Mouse (Mus musculus) hindbrain, embryonic 12.5 days (tissue): ENCODE data around the gene Iffo1. TPM values are rescaled to one million over a fixed set of nuclear protein-coding genes. Genes with fewer than 3 reads are reported as not detected.
"Not testable (repeated sequence)": the region's sequence is repeated elsewhere in the genome, so short reads cannot be mapped to it uniquely, and the experiment has no call there.

Experiments
- ATAC-seq: fragments of 200-750 bp; cut with Nextera tagmentation; 2 replicates; pipeline ENCODE4 v1.8.0; 2017; ENCODE audit warnings: moderate TSS enrichment; ENCODE audit not compliant: low FRiP score
- H3K27ac ChIP-seq: fragments of 300-500 bp; sonication (generic); 2 replicates; pipeline ENCODE4 v1.5.1; 2016; ENCODE audit warnings: mild to moderate bottlenecking
- H3K27me3 ChIP-seq: fragments of 300-500 bp; sonication (generic); 2 replicates; pipeline ENCODE4 v1.6.1; 2016; ENCODE audit warnings: mild to moderate bottlenecking
- H3K36me3 ChIP-seq: fragments of 300-500 bp; sonication (generic); 2 replicates; pipeline ENCODE4 v1.6.1; 2016; ENCODE audit warnings: mild to moderate bottlenecking
- H3K4me1 ChIP-seq: fragments of 300-500 bp; sonication (generic); 2 replicates; pipeline ENCODE4 v1.6.1; 2016
- H3K4me2 ChIP-seq: fragments of 300-500 bp; sonication (generic); replicated peaks from 2 replicates; pipeline ENCODE4 v1.6.1; 2016; ENCODE audit warnings: mild to moderate bottlenecking
- H3K4me3 ChIP-seq: fragments of 300-500 bp; sonication (generic); 2 replicates; pipeline ENCODE4 v1.5.1; 2016; ENCODE audit warnings: mild to moderate bottlenecking
- H3K9ac ChIP-seq: fragments of 300-500 bp; sonication (generic); 2 replicates; pipeline ENCODE4 v1.6.1; 2016; ENCODE audit warnings: mild to moderate bottlenecking, moderate library complexity
- H3K9me3 ChIP-seq: fragments of 300-500 bp; sonication (generic); replicated peaks from 2 replicates; pipeline ENCODE4 v1.6.1; 2016; ENCODE audit warnings: mild to moderate bottlenecking
- WGBS: fragments of 180-500 bp; shearing (Covaris S2); methylation state at CpG from one replicate; pipeline ENCODE4 v1.1.7; 2016; 5-methylcytosine and 5-hydroxymethylcytosine counted together
- polyA plus RNA-seq: library from polyadenylated mRNA; unstranded; fragments of >200 nt; fragmentation: Nextera tagmentation; extraction: Ambion mirVana; gene quantifications from 2 replicates; pipeline ENCODE4 v1.2.1, GENCODE M21; 2016

Gene Iffo1
- polyA plus RNA-seq, 1 experiment from 2014 or later = 19.2 TPM

DNA sequence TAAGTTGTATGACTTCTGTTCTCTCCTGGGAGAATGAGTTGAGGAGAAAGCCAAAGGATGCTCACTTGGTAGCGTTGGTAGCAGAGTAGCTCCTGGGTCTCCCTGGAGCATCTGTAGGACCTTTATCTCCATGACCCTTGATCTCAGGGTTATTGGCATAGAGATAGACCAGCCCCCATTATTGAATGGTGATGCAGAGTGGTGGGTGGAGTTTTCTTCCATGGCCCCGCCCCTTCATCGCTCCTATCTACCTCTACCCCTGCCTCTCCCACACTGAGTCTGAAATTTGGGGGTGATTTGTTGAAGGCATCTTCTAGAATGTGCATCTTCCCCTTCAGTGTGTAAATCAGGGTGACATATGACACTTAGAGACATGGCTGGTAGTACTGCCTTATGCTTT is 11.4 kb downstream of the Iffo1 start:
- no peak overlapping the region for H3K9ac ChIP-seq
- peak overlapping the region; percentile 71; the same call in 1 of the 2 replicates for H3K27ac ChIP-seq
- no peak overlapping the region for H3K4me3 ChIP-seq
- H3K4me1 ChIP-seq = peaks cover 25% of the 10 kb centered on the region
- no peak overlapping the region for H3K4me2 ChIP-seq
- H3K9me3 ChIP-seq = no peaks in the 10 kb centered on the region
- H3K36me3 ChIP-seq = peaks cover 59% of the 10 kb centered on the region
- ATAC-seq = no peak
- H3K27me3 ChIP-seq = no peaks in the 10 kb centered on the region
- 76% methylated on average over 3 of the region's 3 CpGs for WGBS

DNA sequence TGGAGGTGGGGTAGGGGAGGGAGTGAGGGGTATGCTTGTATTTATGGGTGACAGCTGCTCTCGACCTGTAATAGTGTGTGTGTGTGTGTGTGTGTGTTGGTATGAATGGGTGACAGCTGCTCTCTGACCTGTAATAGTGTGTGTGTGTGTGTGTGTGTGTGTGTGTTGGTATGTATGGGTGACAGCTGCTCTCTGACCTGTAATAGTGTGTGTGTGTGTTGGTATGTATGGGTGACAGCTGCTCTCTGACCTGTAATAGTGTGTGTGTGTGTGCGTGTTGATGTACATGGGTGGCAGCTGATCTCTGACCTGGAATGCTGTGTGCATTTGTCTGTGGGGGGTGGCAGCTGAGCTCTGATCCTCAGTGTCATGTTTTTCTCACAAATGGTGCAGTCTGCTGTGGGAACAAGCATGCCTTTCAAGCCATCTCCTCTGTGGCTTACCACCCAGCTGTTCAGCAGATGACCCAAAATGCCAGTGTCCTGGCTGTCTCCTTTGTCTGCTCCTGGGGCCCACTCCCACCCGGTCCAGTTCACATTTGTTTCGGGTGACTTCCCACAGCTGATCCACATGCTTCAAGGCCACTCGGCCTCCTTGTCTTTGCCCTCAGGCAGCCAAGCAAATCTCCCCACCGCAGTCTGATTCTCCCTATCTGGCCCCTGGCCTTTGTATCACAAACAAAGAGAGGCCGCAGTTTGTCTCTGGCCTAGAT is 12.0 kb downstream of the Iffo1 start:
- peak; percentile 34 for ATAC-seq
- Histone ChIP-seq H3K4me1 (peaks cover 26% of the 10 kb centered on the region), H3K27me3 (no peaks in the 10 kb centered on the region), H3K4me3 (no peak overlapping the region), H3K27ac (peak overlapping the region; percentile 71), H3K9ac (no peak overlapping the region), H3K9me3 (no peaks in the 10 kb centered on the region), H3K4me2 (no peak overlapping the region), H3K36me3 (peaks cover 57% of the 10 kb centered on the region)
- 17% methylated on average over 7 of the region's 7 CpGs for WGBS

DNA sequence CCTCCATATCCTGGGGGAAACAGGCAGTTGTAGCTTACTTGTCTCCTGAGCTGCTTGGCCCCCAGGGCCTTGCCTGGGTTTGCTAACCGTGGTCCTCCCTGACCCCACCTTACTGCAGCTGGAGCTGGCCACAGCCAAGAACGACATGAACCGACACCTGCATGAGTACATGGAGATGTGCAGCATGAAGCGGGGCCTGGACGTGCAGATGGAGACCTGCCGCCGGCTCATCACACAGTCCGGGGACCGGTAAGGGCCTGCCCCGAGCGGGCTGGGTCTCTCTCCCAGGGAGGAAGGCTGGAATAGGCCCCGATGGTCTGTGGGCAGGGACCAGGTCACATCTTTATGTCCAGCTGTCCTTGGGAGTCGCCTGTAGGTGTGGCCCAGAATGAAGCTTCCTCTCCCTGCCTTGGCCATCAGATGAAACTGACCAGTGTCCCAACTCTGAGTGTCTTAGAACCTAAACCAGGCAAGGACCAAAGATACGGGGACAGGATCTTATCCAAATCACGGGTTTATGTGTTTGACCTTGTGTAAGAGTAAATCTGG is 14.0 kb downstream of the Iffo1 start:
- Histone ChIP-seq H3K4me1 (peaks cover 34% of the 10 kb centered on the region), H3K4me3 (no peak overlapping the region), H3K27me3 (no peaks in the 10 kb centered on the region), H3K9ac (no peak overlapping the region), H3K9me3 (no peaks in the 10 kb centered on the region), H3K36me3 (peaks cover 48% of the 10 kb centered on the region), H3K4me2 (no peak overlapping the region), H3K27ac (no peak overlapping the region)
- no peak for ATAC-seq
- WGBS = 86% methylated on average over 15 of the region's 15 CpGs

DNA sequence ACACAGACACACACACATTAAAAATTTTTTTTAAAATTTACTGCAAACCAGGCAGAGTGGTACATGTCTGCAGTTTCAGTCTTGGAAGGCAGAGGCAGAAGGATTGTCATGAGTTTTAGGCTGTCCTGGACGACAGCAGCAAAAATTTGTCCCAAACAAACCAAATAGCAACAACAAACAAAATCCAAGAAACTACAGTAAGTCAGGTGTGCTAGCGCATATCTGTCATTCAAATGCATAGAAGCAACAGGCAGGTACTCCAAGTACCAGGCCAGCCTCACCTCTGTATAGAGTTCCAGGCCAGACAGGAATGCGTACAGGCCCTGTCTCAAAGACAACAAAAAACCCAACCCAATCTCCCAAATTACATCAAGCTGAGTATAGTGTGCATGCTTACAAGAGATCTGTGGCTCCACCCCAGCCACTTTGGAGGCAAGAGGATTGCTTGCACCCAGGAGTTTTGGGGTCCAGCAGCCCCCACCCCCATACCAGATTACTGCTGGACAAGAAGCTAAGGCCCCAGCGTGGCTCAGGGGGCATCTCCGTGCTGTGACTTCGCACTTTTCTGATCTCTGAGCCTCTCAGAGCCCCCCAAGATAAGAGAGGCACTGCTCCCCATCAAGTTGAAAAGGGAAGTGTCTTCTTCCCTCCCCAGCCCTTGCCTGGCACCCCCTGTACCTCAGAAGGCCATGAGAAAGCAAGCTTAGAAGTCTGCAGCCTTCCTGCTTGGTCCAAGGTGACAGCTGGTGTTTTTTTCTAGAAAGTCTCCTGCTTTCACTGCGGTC is 14.9 kb downstream of the Iffo1 start:
- Histone ChIP-seq H3K27ac (no peak overlapping the region), H3K4me1 (peaks cover 37% of the 10 kb centered on the region), H3K4me2 (no peak overlapping the region), H3K9ac (no peak overlapping the region), H3K27me3 (no peaks in the 10 kb centered on the region), H3K36me3 (peaks cover 46% of the 10 kb centered on the region), H3K9me3 (no peaks in the 10 kb centered on the region), H3K4me3 (no peak overlapping the region)
- WGBS = 86% methylated on average over 7 of the region's 7 CpGs
- ATAC-seq = no peak

DNA sequence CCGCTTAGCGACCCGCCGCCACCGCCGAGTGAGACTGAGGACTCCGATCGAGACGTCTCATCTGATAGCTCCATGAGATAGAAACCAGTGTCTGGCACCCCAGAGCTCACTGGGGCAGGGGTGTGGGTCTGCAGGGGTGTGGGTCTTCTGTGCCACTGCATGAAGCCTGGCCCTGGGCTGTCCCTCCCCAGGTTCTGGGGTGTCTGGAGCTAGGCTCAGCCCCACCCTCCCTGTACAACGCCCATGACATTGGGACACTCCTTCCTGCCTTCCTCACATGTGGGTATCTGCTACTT is 15.5 kb downstream of the Iffo1 start:
- Histone ChIP-seq H3K4me1 (peaks cover 37% of the 10 kb centered on the region), H3K36me3 (peaks cover 46% of the 10 kb centered on the region), H3K9me3 (no peaks in the 10 kb centered on the region), H3K4me2 (no peak overlapping the region), H3K27me3 (no peaks in the 10 kb centered on the region), H3K9ac (no peak overlapping the region), H3K27ac (0 out of 2 replicates have a peak overlapping the region, but pooled peaks have one; percentile 17), H3K4me3 (no peak overlapping the region)
- ATAC-seq = no peak
- WGBS = 65% methylated on average over 10 of the region's 10 CpGs

DNA sequence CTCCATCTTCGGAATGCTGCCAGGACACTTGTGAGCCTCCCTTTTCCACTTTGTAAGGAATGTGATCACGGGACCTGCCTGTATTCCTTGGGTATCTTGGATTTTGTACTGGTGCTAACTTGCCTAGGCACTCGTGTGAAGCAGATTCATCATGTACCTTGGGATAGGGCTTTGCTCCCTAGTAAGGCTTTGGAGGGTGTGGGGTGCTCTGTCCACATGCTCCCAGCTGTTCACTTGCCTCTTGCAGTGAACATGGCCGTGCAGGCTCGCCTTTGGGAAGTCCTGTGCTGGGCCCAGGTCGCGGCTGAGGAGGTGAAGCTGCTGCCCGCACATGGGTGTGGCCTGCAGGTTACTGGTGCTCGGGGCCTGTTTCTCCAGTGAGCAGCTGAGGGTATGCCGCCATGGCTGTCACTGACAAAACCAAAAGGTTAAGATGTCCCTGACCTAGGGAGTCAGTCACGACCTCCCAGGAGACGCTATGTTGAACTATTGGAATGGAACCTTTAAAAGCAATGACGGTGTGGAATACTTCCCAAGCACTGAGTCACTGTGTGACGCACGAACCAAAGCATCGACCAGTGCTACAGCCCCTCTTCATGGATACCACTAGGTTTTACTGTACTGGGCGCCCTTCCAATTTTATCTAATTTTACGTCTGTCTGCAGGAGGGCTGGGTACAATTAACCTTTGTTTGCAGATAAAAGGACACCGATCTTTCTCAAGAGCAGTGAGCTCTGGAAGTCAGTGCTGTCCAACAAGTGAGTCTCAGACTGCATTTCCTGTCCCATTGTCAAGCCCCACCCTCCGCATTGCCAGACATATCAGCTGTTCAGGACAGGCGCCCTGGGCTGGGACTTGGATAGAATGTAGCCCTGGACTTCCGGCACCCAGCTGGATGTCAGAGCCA is 16.1 kb downstream of the Iffo1 start:
- Histone ChIP-seq H3K4me3 (no peak overlapping the region), H3K9me3 (no peaks in the 10 kb centered on the region), H3K27me3 (no peaks in the 10 kb centered on the region), H3K27ac (peak overlapping the region; percentile 60; the same call in 1 of the 2 replicates), H3K9ac (peak overlapping the region; percentile 9; the same call in 1 of the 2 replicates), H3K4me2 (no peak overlapping the region), H3K4me1 (peaks cover 40% of the 10 kb centered on the region), H3K36me3 (peaks cover 46% of the 10 kb centered on the region)
- no peak for ATAC-seq
- WGBS = 17% methylated on average over 22 of the region's 22 CpGs

DNA sequence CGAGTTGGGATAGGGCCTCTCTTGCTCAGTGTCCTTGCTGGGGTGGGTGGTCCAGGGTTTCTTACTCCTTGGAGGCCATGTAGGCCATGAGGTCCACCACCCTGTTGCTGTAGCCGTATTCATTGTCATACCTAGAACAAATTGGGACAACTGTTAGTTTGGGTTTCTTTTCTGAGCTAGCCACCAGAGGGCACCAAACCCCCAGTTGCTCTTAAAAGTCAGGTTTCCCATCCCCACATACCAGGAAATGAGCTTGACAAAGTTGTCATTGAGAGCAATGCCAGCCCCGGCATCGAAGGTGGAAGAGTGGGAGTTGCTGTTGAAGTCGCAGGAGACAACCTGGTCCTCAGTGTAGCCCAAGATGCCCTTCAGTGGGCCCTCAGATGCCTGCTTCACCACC is 16.9 kb downstream of the Iffo1 start:
- WGBS = 7% methylated on average over 4 of the region's 5 CpGs
- Histone ChIP-seq H3K4me1 (peaks cover 41% of the 10 kb centered on the region), H3K36me3 (peaks cover 43% of the 10 kb centered on the region)
- not testable (repeated sequence) for H3K4me3 ChIP-seq, H3K27ac ChIP-seq, H3K9me3 ChIP-seq, H3K27me3 ChIP-seq, ATAC-seq, H3K4me2 ChIP-seq, H3K9ac ChIP-seq

DNA sequence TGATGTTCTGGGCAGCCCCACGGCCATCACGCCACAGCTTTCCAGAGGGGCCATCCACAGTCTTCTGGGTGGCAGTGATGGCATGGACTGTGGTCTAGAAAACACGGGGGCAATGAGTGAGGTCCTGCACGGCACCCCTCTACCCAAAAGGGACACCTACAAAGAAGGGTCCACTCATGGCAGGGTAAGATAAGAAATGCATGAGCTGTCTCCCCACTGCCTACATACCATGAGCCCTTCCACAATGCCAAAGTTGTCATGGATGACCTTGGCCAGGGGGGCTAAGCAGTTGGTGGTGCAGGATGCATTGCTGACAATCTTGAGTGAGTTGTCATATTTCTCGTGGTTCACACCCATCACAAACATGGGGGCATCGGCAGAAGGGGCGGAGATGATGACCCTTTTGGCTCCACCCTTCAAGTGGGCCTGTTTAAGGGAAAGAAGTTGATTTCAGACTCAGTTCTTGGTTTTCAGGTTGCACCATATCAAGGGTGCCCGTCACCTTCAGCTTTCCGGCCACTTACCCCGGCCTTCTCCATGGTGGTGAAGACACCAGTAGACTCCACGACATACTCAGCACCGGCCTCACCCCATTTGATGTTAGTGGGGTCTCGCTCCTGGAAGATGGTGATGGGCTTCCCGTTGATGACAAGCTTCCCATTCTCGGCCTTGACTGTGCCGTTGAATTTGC is 17.7 kb downstream of the Iffo1 start:
- H3K27ac ChIP-seq, H3K9me3 ChIP-seq, H3K4me2 ChIP-seq, ATAC-seq, H3K4me3 ChIP-seq, H3K9ac ChIP-seq, H3K27me3 ChIP-seq: not testable (repeated sequence)
- 77% methylated on average over 13 of the region's 16 CpGs for WGBS
- Histone ChIP-seq H3K36me3 (peaks cover 43% of the 10 kb centered on the region), H3K4me1 (peaks cover 41% of the 10 kb centered on the region)

DNA sequence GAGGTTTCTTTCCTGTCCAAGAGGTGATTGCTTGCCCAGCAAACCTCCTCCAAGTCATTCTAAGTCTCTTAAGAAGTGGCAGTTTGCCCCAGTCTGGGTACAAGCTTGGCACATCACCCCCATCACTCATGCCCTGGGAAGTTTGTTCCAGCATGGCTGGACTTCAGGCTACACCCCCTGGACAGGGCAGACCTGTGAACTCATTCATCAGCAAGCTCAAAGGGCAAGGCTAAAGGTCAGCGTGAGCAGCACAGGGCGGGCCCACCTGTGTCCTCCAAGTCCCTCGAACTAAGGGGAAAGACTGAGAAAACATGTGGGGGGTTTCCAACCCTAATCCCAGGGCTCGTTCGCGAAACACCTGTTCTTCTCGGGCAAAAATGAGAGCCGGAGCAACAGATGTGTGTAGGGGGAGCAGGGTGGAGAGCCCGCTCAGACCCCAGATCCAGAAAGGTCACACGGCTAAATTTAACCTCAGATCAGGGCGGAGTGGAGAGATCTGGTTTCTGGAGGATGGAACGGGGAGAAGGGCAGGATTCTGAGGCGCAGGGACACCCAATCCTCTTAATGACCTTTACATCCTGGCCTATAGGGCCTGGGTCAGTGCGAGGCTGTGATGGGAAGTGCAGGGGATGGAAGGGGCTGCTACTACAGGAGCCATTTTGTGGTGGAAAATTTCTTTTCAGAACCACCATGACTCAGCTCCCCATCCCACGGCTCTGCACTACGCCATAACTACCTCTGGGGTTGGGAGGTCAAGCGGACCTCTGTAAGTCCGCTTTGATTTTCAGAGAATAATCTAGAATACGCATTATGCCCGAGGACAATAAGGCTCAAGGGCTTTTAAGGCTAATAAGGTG is 19.0 kb downstream of the Iffo1 start:
- 6% methylated on average over 20 of the region's 20 CpGs for WGBS
- Histone ChIP-seq H3K4me2 (peak overlapping the region; percentile 96), H3K27ac (peak overlapping the region; percentile 95), H3K36me3 (peaks cover 47% of the 10 kb centered on the region), H3K9ac (peak overlapping the region; percentile 98), H3K27me3 (no peaks in the 10 kb centered on the region), H3K4me3 (peak overlapping the region; percentile 92), H3K4me1 (peaks cover 40% of the 10 kb centered on the region), H3K9me3 (no peaks in the 10 kb centered on the region)
- no peak for ATAC-seq

DNA sequence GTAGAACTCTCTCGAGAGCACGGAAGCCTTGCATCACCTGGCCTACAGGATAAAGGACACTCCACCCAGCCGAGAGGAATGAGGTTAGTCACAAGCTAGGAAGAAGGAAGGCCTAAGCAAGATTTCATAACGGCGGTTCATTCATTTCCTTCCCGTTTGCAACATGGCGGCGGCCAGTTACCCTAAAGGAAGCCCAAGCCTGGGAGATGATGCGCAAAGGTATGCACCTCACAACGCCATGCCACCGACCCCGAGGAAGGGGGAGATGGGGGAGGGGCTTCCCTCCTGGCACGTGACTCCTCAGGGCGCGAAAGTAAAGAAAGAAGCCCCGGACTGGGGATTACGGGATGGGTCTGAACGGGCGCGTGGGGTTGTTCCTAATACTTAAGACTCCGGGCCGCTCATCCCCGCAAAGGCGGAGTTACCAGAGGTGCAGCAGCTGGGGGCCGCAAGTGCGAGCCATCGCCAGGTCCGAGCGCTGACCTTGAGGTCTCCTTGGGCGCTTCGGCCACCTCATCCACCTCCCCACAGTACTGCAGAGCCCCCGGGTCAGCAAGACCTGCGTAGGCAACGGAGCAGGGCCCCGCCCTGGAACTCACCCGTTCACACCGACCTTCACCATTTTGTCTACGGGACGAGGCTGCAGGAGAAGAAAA is 19.8 kb downstream of the Iffo1 start:
- no peaks in the 10 kb centered on the region for H3K9me3 ChIP-seq
- peak; percentile 46 for ATAC-seq
- H3K36me3 ChIP-seq = peaks cover 47% of the 10 kb centered on the region
- H3K27me3 ChIP-seq = no peaks in the 10 kb centered on the region
- peak overlapping the region; percentile 92 for H3K4me3 ChIP-seq
- peak overlapping the region; percentile 98 for H3K9ac ChIP-seq
- peak overlapping the region; percentile 96 for H3K4me2 ChIP-seq
- H3K27ac ChIP-seq = peak overlapping the region; percentile 95
- under 1% methylated on average over 39 of the region's 39 CpGs for WGBS
- H3K4me1 ChIP-seq = peaks cover 40% of the 10 kb centered on the region
